Mouse (Mus musculus) inflammation-experienced regulatory T-cells (primary cell): ENCODE results near the gene Clec12a. TPM values are rescaled to one million over a fixed set of nuclear protein-coding genes. Genes with fewer than 3 reads are reported as not detected.

Source experiments
- polyA plus RNA-seq, 2 experiments: library from polyadenylated mRNA; unstranded; fragments of 100-300 nt; shearing (Covaris generic); gene quantifications; one replicate each; pipeline ENCODE4 v1.2.1; 2017

The Clec12a gene
- 1 to 10 TPM in 1 of 2 experiments, under 1 TPM in 1; 0.17 to 2.5 TPM for polyA plus RNA-seq

GRCm38 (mm10) chr6:129342391-129342790, at the start of gene Clec12a:
Gene Clec12a (plus strand): TSS chr6:129342691.

GRCm38 (mm10) chr6:129331610-129332009, 10.9 kb upstream of the Clec12a start, which contains the start of gene 4922502D21Rik:
Gene 4922502D21Rik (minus strand): TSS chr6:129331796.

GRCm38 (mm10) chr6:129385774-129386173, 43.3 kb downstream of the Clec12a start, which contains the start of gene Clec12b:
Gene Clec12b (minus strand): TSS chr6:129385874.

GRCm38 (mm10) chr6:129396997-129397396, 54.5 kb downstream of the Clec12a start, which contains the start of gene Clec1b:
Gene Clec1b (plus strand): TSS chr6:129397297.

GRCm38 (mm10) chr6:129408562-129408961, 66.1 kb downstream of the Clec12a start, which contains the start of gene Clec9a:
Gene Clec9a (plus strand): TSS chr6:129408862.

Other genes with a start within 250 kb of the Clec12a start
- gene Clec2e, start 241.8 kb upstream of the Clec12a start, polyA plus RNA-seq = not detected
- 10 to 100 TPM; 19.6 to 36.4 TPM for gene Clec2d, start 162.1 kb upstream of the Clec12a start, polyA plus RNA-seq
- gene Cd69, start 67.3 kb upstream of the Clec12a start, polyA plus RNA-seq = 100 to 1,000 TPM; 104 to 133 TPM
- not detected for gene 4922502D21Rik, start 10.9 kb upstream of the Clec12a start, polyA plus RNA-seq
- not detected for gene Clec12b, start 43.2 kb downstream of the Clec12a start, polyA plus RNA-seq
- 1 to 10 TPM in 1 of 2 experiments, under 1 TPM in 1; 0.06 to 2.6 TPM for gene Clec1b, start 54.6 kb downstream of the Clec12a start, polyA plus RNA-seq
- gene Clec9a, start 66.2 kb downstream of the Clec12a start, polyA plus RNA-seq = not detected
- gene Clec1a, start 109.3 kb downstream of the Clec12a start, polyA plus RNA-seq = not detected
- under 1 TPM in 1 of 2 experiments, not detected in 1; 0.13 TPM for gene Olr1, start 164.5 kb downstream of the Clec12a start, polyA plus RNA-seq
- under 1 TPM in 1 of 2 experiments, not detected in 1; 0.11 TPM for gene Tmem52b, start 169.9 kb downstream of the Clec12a start, polyA plus RNA-seq
- gene Gabarapl1, start 190.5 kb downstream of the Clec12a start, polyA plus RNA-seq = 10 to 100 TPM in 1 of 2 experiments, 1 to 10 TPM in 1; 8.5 to 20.1 TPM
- not detected for gene Klre1, start 235.2 kb downstream of the Clec12a start, polyA plus RNA-seq
- 10 to 100 TPM in 1 of 2 experiments, under 1 TPM in 1; 0.29 to 23.8 TPM for gene Klrd1, start 249.1 kb downstream of the Clec12a start, polyA plus RNA-seq